Mouse (Mus musculus) layer of hippocampus, adult 9-10 months (tissue): ENCODE measurements at regions not wholly inside any gene's neighbourhood (a gene's known extent, or its start where the extent isn't known, plus 50 kb on each side); places are given as distances from the start of the nearest gene placed in this dataset.
"Not testable (repeated sequence)": the region's sequence is repeated elsewhere in the genome, so short reads cannot be mapped to it uniquely, and the experiment has no call there.

Experiments
- DNase-seq: peaks from one replicate; pipeline ENCODE4 v3.0.0; 2022; ENCODE audit warnings: low spot score

GRCm38 (mm10) chr1:48652545-48652944, 1759.9 kb upstream of the Slc39a10 start:
- not testable (repeated sequence) for DNase-seq

- DNase-seq, result no peak
These were observed 1758.7 kb upstream of the Slc39a10 start for GRCm38 (mm10) chr1:48651387-48651786.

- DNase-seq, result no peak
These were observed 1724.5 kb upstream of the Slc39a10 start for GRCm38 (mm10) chr1:48617156-48617555.

GRCm38 (mm10) chr1:48609026-48609425, 1716.4 kb upstream of the Slc39a10 start:
- peak; percentile 11 for DNase-seq
